Mouse (Mus musculus): Measurements from ENCODE around the gene Ckmt2. TPM values are rescaled to one million over a fixed set of nuclear protein-coding genes. Genes with fewer than 3 reads are reported as not detected.
A peak's percentile ranks its signal among the peaks of the same experiment; 100 is the strongest.

Ckmt2 gene
- not detected in 2 replicates for polyA plus RNA-seq (2014; fragmentation: Nextera tagmentation; extraction: Ambion mirVana)

DNA sequence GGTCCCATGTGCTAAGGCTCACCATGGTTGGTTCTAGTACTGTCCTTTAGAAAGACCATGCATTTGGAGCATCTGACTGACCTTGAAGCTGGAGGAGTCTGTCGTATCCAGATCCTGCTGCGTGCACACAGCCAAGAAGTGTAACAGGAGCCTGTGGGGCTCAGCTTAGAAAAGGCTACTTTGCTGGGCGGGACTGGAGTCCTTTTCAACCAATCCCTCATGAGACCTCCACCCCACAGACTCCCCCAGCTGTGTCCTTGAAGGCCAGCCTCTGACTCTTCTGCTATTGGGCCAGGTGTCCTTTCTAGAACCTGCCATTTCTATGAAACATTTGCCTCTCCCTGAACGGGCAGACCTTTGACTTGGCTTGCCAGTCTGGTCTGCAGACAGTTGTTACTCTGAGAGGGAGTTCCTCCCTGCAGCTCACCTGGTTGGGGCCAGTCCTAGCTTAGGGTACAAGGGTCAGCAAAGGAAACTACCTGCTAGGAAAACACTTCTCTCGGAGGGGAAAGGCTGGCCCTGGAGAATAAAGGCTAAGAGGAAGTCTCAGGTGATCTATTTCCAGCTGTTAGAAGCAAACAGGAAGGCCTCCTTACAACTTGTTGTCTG is at the start of gene Ckmt2:
Gene Ckmt2, minus strand, starts transcription at position 145 of the 609 bp plus-strand sequence.
- H3K27me3 ChIP-seq (ENCODE audit: control insufficient read depth, insufficient read depth, low read length), result no peaks in the 10 kb centered on the region
- H3K4me1 ChIP-seq (ENCODE audit: control insufficient read depth, insufficient read depth, low read length), result no peaks in the 10 kb centered on the region
- no peak within 1 kb of the TSS for H3K27ac ChIP-seq (ENCODE audit: low read depth, low read length)
- 81% methylated on average over 5 of the region's 5 CpGs for WGBS
- H3K9me3 ChIP-seq (ENCODE audit: control insufficient read depth, low read length), result no peaks in the 10 kb centered on the region
- no peak within 1 kb of the TSS for H3K4me3 ChIP-seq (ENCODE audit: low read depth, low read length)
- no peaks in the 10 kb centered on the region for H3K36me3 ChIP-seq (ENCODE audit: control insufficient read depth, insufficient read depth, low read length)
- no peak within 1 kb of the TSS for H3K9ac ChIP-seq (replicated peaks; ENCODE audit: low read depth, low read length)
- no peak within 1 kb of the TSS for H3K4me2 ChIP-seq (ENCODE audit: low read depth, low read length)
- ATAC-seq (ENCODE audit: low read depth), result no peak

DNA sequence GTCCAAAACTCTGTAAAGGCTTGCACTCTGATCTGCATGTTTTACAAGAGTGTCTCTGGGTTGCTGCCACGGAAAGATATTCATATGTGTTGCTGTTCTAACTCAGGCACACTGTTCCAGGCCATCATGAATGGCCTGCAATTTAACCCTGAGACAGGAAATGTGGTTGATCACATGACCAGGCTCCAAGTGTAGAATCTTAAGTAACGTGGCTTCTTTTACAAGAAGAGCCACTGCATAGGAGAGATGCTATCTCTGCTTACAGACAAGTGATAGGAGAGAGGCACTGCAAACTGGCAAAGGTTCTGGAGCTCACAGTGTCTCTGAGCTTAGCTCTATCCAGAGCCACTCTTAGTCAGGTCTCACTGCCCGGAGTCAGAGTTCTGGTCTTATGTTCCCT is 44.3 kb upstream of the Ckmt2 start:
- H3K27me3 ChIP-seq (ENCODE audit: control insufficient read depth, insufficient read depth, low read length), result no peaks in the 10 kb centered on the region
- H3K9me3 ChIP-seq (ENCODE audit: control insufficient read depth, low read length), result no peaks in the 10 kb centered on the region
- H3K36me3 ChIP-seq (ENCODE audit: control insufficient read depth, insufficient read depth, low read length), result no peaks in the 10 kb centered on the region
- WGBS, result 76% methylated on average over 3 of the region's 3 CpGs
- ATAC-seq (ENCODE audit: low read depth), result no peak
- no peak overlapping the region for H3K4me2 ChIP-seq (ENCODE audit: low read depth, low read length)
- no peak overlapping the region for H3K4me3 ChIP-seq (ENCODE audit: low read depth, low read length)
- H3K4me1 ChIP-seq (ENCODE audit: control insufficient read depth, insufficient read depth, low read length), result no peaks in the 10 kb centered on the region
- no peak overlapping the region for H3K27ac ChIP-seq (ENCODE audit: low read depth, low read length)
- no peak overlapping the region for H3K9ac ChIP-seq (replicated peaks; ENCODE audit: low read depth, low read length)

DNA sequence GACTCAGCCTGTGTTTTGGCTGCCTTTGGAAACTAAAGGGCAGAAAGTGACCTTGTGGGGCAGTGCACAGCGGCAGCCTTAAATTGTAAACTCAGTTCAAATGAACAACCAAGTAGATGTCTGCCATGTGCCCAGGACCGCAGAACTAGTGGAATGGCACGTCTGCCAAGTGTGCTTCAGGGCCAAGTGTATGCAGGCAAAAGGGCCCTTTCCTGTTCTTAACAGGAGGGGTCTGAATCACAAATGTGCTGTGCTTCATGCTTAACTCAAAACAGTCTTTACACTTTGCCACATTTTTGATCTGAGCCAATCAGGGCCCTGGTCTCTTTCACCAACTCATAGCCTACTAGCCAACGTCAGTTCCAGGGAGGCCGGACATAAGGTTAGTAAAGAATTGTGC is 42.1 kb upstream of the Ckmt2 start:
- Histone ChIP-seq H3K9ac (replicated peaks; ENCODE audit: low read depth, low read length) (no peak overlapping the region), H3K4me3 (ENCODE audit: low read depth, low read length) (no peak overlapping the region), H3K4me1 (ENCODE audit: control insufficient read depth, insufficient read depth, low read length) (no peaks in the 10 kb centered on the region), H3K27me3 (ENCODE audit: control insufficient read depth, insufficient read depth, low read length) (no peaks in the 10 kb centered on the region), H3K4me2 (ENCODE audit: low read depth, low read length) (no peak overlapping the region), H3K27ac (ENCODE audit: low read depth, low read length) (no peak overlapping the region), H3K36me3 (ENCODE audit: control insufficient read depth, insufficient read depth, low read length) (no peaks in the 10 kb centered on the region), H3K9me3 (ENCODE audit: control insufficient read depth, low read length) (no peaks in the 10 kb centered on the region)
- 91% methylated on average over 5 of the region's 5 CpGs for WGBS
- ATAC-seq (ENCODE audit: low read depth), result no peak

DNA sequence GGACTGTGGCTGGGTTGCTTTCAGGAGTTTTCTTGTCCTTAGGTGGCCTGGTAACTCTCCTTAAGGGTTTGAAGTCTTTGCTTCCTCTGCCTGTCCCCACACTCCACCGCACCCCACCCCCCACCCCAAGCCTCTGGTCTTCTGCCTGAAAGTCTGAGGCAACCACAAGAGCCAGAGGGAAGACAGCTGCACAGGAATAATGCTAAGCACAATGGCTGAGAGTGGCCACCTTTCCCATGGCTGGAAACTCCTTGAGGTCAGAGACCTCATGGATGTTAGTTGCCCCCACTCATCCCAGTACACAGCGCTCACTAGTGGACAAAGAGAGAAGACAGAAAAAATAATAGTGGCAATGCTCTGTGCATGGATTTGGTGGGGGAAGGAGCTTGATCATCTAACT is 41.1 kb upstream of the Ckmt2 start:
- 88% methylated on average over 2 of the region's 2 CpGs for WGBS

DNA sequence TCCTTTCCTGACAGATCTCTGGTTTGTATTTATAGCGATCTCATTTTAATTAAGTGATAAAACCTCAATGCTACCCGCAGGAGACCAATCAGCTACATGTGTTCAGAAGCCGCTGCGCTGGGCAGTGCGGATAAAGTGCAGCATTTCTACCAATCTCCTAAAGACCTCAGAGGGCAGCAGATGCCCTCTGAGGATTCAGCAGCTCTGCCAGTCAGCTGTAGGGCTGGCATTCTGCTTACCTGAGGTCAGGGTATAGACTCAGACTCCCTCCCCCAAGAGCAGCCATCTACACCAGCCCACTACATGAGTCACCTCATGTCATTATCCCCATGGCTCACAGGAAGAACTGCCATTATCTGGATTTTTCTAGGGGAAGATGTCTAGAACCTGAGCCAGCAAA is 39.6 kb upstream of the Ckmt2 start:
- no peaks in the 10 kb centered on the region for H3K4me1 ChIP-seq (ENCODE audit: control insufficient read depth, insufficient read depth, low read length)
- H3K4me2 ChIP-seq (ENCODE audit: low read depth, low read length), result no peak overlapping the region
- no peak overlapping the region for H3K4me3 ChIP-seq (ENCODE audit: low read depth, low read length)
- ATAC-seq (ENCODE audit: low read depth), result no peak
- no peaks in the 10 kb centered on the region for H3K36me3 ChIP-seq (ENCODE audit: control insufficient read depth, insufficient read depth, low read length)
- no peaks in the 10 kb centered on the region for H3K27me3 ChIP-seq (ENCODE audit: control insufficient read depth, insufficient read depth, low read length)
- no peak overlapping the region for H3K9ac ChIP-seq (replicated peaks; ENCODE audit: low read depth, low read length)
- 76% methylated on average over 5 of the region's 5 CpGs for WGBS
- no peak overlapping the region for H3K27ac ChIP-seq (ENCODE audit: low read depth, low read length)
- no peaks in the 10 kb centered on the region for H3K9me3 ChIP-seq (ENCODE audit: control insufficient read depth, low read length)

More for the DNA sequence above, 41.1 kb upstream of the Ckmt2 start:
- Histone ChIP-seq H3K9ac (replicated peaks; ENCODE audit: low read depth, low read length) (no peak overlapping the region), H3K27ac (ENCODE audit: low read depth, low read length) (no peak overlapping the region), H3K9me3 (ENCODE audit: control insufficient read depth, low read length) (no peaks in the 10 kb centered on the region), H3K4me1 (ENCODE audit: control insufficient read depth, insufficient read depth, low read length) (no peaks in the 10 kb centered on the region), H3K36me3 (ENCODE audit: control insufficient read depth, insufficient read depth, low read length) (no peaks in the 10 kb centered on the region), H3K4me3 (ENCODE audit: low read depth, low read length) (no peak overlapping the region), H3K27me3 (ENCODE audit: control insufficient read depth, insufficient read depth, low read length) (no peaks in the 10 kb centered on the region), H3K4me2 (ENCODE audit: low read depth, low read length) (no peak overlapping the region)
- ATAC-seq (ENCODE audit: low read depth), result no peak

DNA sequence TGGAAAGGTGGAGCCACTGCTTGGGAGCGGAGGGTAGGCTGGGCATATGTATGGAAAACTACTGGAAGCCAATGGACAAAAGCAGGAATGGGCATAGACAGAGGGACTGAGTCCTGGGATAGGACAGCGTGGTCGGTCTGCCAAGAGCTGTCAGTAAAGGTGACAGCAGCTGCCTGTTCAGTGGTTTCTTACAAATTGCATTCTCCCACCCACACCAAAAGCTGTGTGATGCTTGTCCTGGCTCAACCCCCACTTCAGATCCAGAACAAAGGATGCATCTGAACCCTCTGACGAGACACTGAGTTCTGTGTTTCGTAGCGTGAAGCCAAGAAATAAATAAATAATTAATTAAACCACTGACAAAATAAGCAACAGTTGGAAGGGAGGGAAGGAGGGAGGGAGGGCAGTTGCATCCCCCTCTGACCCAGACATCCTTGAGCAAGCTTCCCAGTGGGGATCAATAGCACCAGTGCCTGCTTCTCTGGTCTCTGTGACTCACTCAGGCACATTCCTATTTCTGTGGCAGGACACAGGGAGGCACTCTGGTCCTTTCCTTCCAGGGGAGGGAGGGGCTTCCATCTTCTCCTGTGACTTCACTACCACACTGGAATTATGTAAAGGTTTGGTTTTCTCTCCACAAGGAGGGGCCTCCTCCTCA is 39.0 kb upstream of the Ckmt2 start:
- no peak overlapping the region for H3K27ac ChIP-seq (ENCODE audit: low read depth, low read length)
- no peak overlapping the region for H3K4me2 ChIP-seq (ENCODE audit: low read depth, low read length)
- WGBS, result 51% methylated on average over 6 of the region's 6 CpGs
- no peaks in the 10 kb centered on the region for H3K9me3 ChIP-seq (ENCODE audit: control insufficient read depth, low read length)
- no peak overlapping the region for H3K9ac ChIP-seq (replicated peaks; ENCODE audit: low read depth, low read length)
- no peaks in the 10 kb centered on the region for H3K4me1 ChIP-seq (ENCODE audit: control insufficient read depth, insufficient read depth, low read length)
- no peaks in the 10 kb centered on the region for H3K27me3 ChIP-seq (ENCODE audit: control insufficient read depth, insufficient read depth, low read length)
- peak; percentile 80 for ATAC-seq (ENCODE audit: low read depth)
- H3K36me3 ChIP-seq (ENCODE audit: control insufficient read depth, insufficient read depth, low read length), result no peaks in the 10 kb centered on the region
- no peak overlapping the region for H3K4me3 ChIP-seq (ENCODE audit: low read depth, low read length)

DNA sequence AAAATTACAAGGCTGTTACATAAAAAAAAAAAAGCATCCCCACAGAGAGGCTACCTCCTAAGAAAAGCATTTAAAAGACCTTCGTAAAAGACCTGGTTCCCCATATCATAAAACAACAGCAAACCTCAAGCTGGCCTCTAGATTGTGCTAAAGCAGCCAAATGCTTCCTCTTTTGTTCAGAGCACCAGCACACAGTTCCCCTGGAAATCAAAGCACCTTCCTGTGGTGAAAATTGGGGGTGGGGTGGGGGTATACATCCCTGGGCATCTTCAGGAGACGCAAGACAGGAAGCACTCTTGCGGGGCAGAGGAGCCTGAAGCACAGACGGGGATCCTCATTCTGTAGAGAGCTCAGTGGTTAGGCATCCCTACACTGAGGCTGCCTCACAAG is 38.5 kb upstream of the Ckmt2 start:
- ATAC-seq (ENCODE audit: low read depth), result peak; percentile 35; the same call in 1 of the 2 replicates

DNA sequence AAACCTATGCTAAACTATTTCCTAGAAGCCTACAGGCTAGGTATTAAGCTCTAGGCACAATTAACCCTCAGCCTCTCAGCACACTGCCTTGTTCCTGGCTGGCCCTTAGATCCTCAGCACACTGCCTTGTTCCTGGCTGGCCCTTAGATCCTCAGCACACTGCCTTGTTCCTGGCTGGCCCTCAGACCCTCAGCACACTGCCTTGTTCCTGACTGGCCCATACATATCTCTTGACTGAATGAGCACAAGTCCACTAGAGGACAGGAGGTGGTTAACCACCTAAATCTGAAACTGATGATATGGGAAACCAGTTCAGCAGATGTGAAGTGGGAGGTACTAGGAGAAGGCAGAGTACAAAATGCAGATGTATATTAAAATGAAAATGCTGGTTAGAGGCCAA is 35.0 kb upstream of the Ckmt2 start:
- Histone ChIP-seq H3K9me3 (ENCODE audit: control insufficient read depth, low read length) (no peaks in the 10 kb centered on the region), H3K4me3 (ENCODE audit: low read depth, low read length) (no peak overlapping the region)
- ATAC-seq (ENCODE audit: low read depth), result no peak

More for the DNA sequence above, 38.5 kb upstream of the Ckmt2 start:
- Histone ChIP-seq H3K4me1 (ENCODE audit: control insufficient read depth, insufficient read depth, low read length) (no peaks in the 10 kb centered on the region), H3K4me3 (ENCODE audit: low read depth, low read length) (no peak overlapping the region), H3K9ac (replicated peaks; ENCODE audit: low read depth, low read length) (no peak overlapping the region), H3K27ac (ENCODE audit: low read depth, low read length) (no peak overlapping the region), H3K27me3 (ENCODE audit: control insufficient read depth, insufficient read depth, low read length) (no peaks in the 10 kb centered on the region), H3K36me3 (ENCODE audit: control insufficient read depth, insufficient read depth, low read length) (no peaks in the 10 kb centered on the region), H3K9me3 (ENCODE audit: control insufficient read depth, low read length) (no peaks in the 10 kb centered on the region), H3K4me2 (ENCODE audit: low read depth, low read length) (no peak overlapping the region)
- 12% methylated on average over 4 of the region's 4 CpGs for WGBS

DNA sequence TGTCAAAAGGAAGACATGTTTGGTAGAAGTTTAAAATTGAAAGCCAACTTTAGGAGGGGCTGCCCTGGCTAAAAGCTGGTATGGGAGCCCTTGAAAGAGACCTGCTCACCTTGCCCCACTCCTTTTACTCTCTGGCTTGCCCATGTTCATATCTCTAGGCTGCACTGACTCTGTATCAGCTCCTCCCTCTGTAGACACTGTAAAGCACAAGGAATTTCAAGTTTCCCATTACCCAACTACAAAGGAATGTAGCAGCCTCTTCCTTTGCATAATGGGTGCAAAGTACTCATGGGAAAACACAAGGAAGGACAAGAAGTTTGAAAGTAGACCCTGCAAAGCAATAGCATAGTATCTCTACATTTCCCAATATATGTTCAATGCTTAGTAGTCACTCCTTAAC is 34.5 kb upstream of the Ckmt2 start:
- Histone ChIP-seq H3K36me3 (ENCODE audit: control insufficient read depth, insufficient read depth, low read length) (no peaks in the 10 kb centered on the region), H3K4me1 (ENCODE audit: control insufficient read depth, insufficient read depth, low read length) (no peaks in the 10 kb centered on the region), H3K4me2 (ENCODE audit: low read depth, low read length) (no peak overlapping the region), H3K9ac (replicated peaks; ENCODE audit: low read depth, low read length) (no peak overlapping the region), H3K27ac (ENCODE audit: low read depth, low read length) (no peak overlapping the region), H3K27me3 (ENCODE audit: control insufficient read depth, insufficient read depth, low read length) (no peaks in the 10 kb centered on the region), H3K4me3 (ENCODE audit: low read depth, low read length) (no peak overlapping the region), H3K9me3 (ENCODE audit: control insufficient read depth, low read length) (no peaks in the 10 kb centered on the region)
- ATAC-seq (ENCODE audit: low read depth), result no peak

More for the DNA sequence above, 35.0 kb upstream of the Ckmt2 start:
- H3K9ac ChIP-seq (replicated peaks; ENCODE audit: low read depth, low read length), result no peak overlapping the region
- no peak overlapping the region for H3K4me2 ChIP-seq (ENCODE audit: low read depth, low read length)
- H3K4me1 ChIP-seq (ENCODE audit: control insufficient read depth, insufficient read depth, low read length), result no peaks in the 10 kb centered on the region
- H3K36me3 ChIP-seq (ENCODE audit: control insufficient read depth, insufficient read depth, low read length), result no peaks in the 10 kb centered on the region
- no peaks in the 10 kb centered on the region for H3K27me3 ChIP-seq (ENCODE audit: control insufficient read depth, insufficient read depth, low read length)
- H3K27ac ChIP-seq (ENCODE audit: low read depth, low read length), result no peak overlapping the region

Data from neural tube, embryonic 14.5 days (tissue).